ENCODE assay signal across 13 mouse cellular contexts in genomic region chr7:144489067-144489774, GRCm38 (mm10). TPM values are rescaled to one million over a fixed set of nuclear protein-coding genes. Genes with fewer than 3 reads are reported as not detected.
A peak's percentile ranks its signal among the peaks of the same experiment; 100 is the strongest.
DNase-seq lines count a peak whose midpoint lies in the region; ATAC-seq lines count a peak whose summit lies in the region.
"Had no signal": no experiment of that assay in that cellular context is flagged by ENCODE, and none has a peak within 500 bp of the region (broad histone marks: within the 10 kb centered on the region; RNA-seq: fewer than 3 reads in every experiment).

No protein-coding gene starts in this region.

- 25% methylated on average over 6 of the region's 6 CpGs for WGBS in heart, embryonic 10.5 days
- WGBS in liver, embryonic 11.5 days, result 33% methylated on average over 6 of the region's 6 CpGs
- 79% methylated on average over 6 of the region's 6 CpGs for WGBS in stomach, embryonic 15.5 days

- H3K27ac ChIP-seq in heart, embryonic 10.5 days, result peak overlapping the region; percentile 78
- H3K27ac ChIP-seq in liver, embryonic 11.5 days (ENCODE audit: low read depth, low read length), result peak overlapping the region; percentile 51
- H3K27ac ChIP-seq in stomach, embryonic 15.5 days, result no peak overlapping the region
- H3K27ac ChIP-seq: limb, embryonic 13.5 days had no signal

- no peaks in the 10 kb centered on the region for H3K9me3 ChIP-seq in megakaryocyte, embryonic 14.5 days
- H3K9me3 ChIP-seq in heart, embryonic 10.5 days, result no peaks in the 10 kb centered on the region
- no peaks in the 10 kb centered on the region for H3K9me3 ChIP-seq in liver, embryonic 11.5 days (ENCODE audit: control insufficient read depth, low read length)
- no peaks in the 10 kb centered on the region for H3K9me3 ChIP-seq in stomach, embryonic 15.5 days
- H3K9me3 ChIP-seq: limb, embryonic 13.5 days had no signal

- peaks cover 100% of the 10 kb centered on the region for H3K4me1 ChIP-seq in megakaryocyte, embryonic 14.5 days
- H3K4me1 ChIP-seq in heart, embryonic 10.5 days, result peaks cover 62% of the 10 kb centered on the region
- H3K4me1 ChIP-seq in liver, embryonic 11.5 days (replicated peaks; ENCODE audit: control insufficient read depth, insufficient read depth, low read length), result peaks cover 54% of the 10 kb centered on the region
- H3K4me1 ChIP-seq in stomach, embryonic 15.5 days, result no peaks in the 10 kb centered on the region
- H3K4me1 ChIP-seq: limb, embryonic 13.5 days had no signal

- H3K4me3 ChIP-seq in megakaryocyte, embryonic 14.5 days (replicated peaks), result peak overlapping the region; percentile 71
- H3K4me3 ChIP-seq in heart, embryonic 10.5 days, result 0 out of 2 replicates have a peak overlapping the region, but pooled peaks have one; percentile 15
- no peak overlapping the region for H3K4me3 ChIP-seq in liver, embryonic 11.5 days (ENCODE audit: low read depth, low read length)
- H3K4me3 ChIP-seq in stomach, embryonic 15.5 days (replicated peaks), result no peak overlapping the region
- H3K4me3 ChIP-seq: limb, embryonic 13.5 days; myocyte had no signal

- no peaks in the 10 kb centered on the region for H3K27me3 ChIP-seq in megakaryocyte, embryonic 14.5 days (replicated peaks)
- no peaks in the 10 kb centered on the region for H3K27me3 ChIP-seq in heart, embryonic 10.5 days (ENCODE audit: insufficient read depth, poor library complexity, severe bottlenecking)
- H3K27me3 ChIP-seq in liver, embryonic 11.5 days (replicated peaks; ENCODE audit: control insufficient read depth, insufficient read depth, low read length), result no peaks in the 10 kb centered on the region
- no peaks in the 10 kb centered on the region for H3K27me3 ChIP-seq in stomach, embryonic 15.5 days (replicated peaks)
- H3K27me3 ChIP-seq: limb, embryonic 13.5 days had no signal

- H3K9ac ChIP-seq in liver, embryonic 11.5 days (ENCODE audit: low read depth, low read length), result no peak overlapping the region
- no peak overlapping the region for H3K9ac ChIP-seq in stomach, embryonic 15.5 days
- H3K9ac ChIP-seq: limb, embryonic 13.5 days had no signal

- H3K4me2 ChIP-seq in liver, embryonic 11.5 days, result no peak overlapping the region
- H3K4me2 ChIP-seq in stomach, embryonic 15.5 days, result no peak overlapping the region
- H3K4me2 ChIP-seq: limb, embryonic 13.5 days had no signal

- peak; percentile 83 for DNase-seq in heart, embryonic 10.5 days (ENCODE audit: low spot score)
- DNase-seq in liver, embryonic 11.5 days (ENCODE audit: low spot score), result peak; percentile 41
- no peak for DNase-seq in right cerebral cortex, postnatal 14 days
- no peak for DNase-seq in urinary bladder, postnatal 10 days (ENCODE audit: low spot score)
- DNase-seq: cerebellum, adult 9-10 months; kidney, postnatal 36 days; thymus, postnatal 25 days had no signal

- ATAC-seq in megakaryocyte, adult 5-6 weeks (ENCODE audit: poor library complexity, severe bottlenecking), result no peak
- peak; percentile 48 for ATAC-seq in liver, embryonic 11.5 days (replicated peaks; ENCODE audit: low FRiP score)
- peak; percentile 56 for ATAC-seq in stomach, embryonic 15.5 days (ENCODE audit: insufficient read depth, low FRiP score, low read depth)
- ATAC-seq in activated CD4-positive, CD25-positive, alpha-beta regulatory T cell, adult 4 months, result no peak

- H3K36me3 ChIP-seq in megakaryocyte, embryonic 14.5 days (replicated peaks; ENCODE audit: low read length), result peaks cover 96% of the 10 kb centered on the region
- peaks cover 63% of the 10 kb centered on the region for H3K36me3 ChIP-seq in heart, embryonic 10.5 days
- peaks cover 16% of the 10 kb centered on the region for H3K36me3 ChIP-seq in liver, embryonic 11.5 days (ENCODE audit: control insufficient read depth, insufficient read depth, low read length)
- peaks cover 47% of the 10 kb centered on the region for H3K36me3 ChIP-seq in stomach, embryonic 15.5 days

RNA-seq across cellular contexts. Expression of gene Cttn, which starts 18.4 kb away (rescaled TPM):
- polyA plus RNA-seq in megakaryocyte, embryonic 14.5 days (2012; ENCODE audit: insufficient read depth, low replicate concordance), result 83.6 and 311 TPM in 2 replicates
- 0.04 and 0.30 TPM in 2 replicates for total RNA-seq in megakaryocyte, adult 5-6 weeks (2015)
- total RNA-seq in megakaryocyte, adult 5-6 weeks (2017), result 0.22 and 1.3 TPM in 2 replicates
- 168 and 174 TPM in 2 replicates for polyA plus RNA-seq in heart, embryonic 10.5 days (2016; fragmentation: Nextera tagmentation; extraction: Ambion mirVana)
- 101 and 106 TPM in 2 replicates for polyA plus RNA-seq in liver, embryonic 11.5 days (2014; fragmentation: Nextera tagmentation; extraction: Ambion mirVana)
- 164 and 169 TPM in 2 replicates for polyA plus RNA-seq in stomach, embryonic 15.5 days (2015; fragmentation: Nextera tagmentation; extraction: Ambion mirVana)
- polyA plus RNA-seq in activated CD4-positive, CD25-positive, alpha-beta regulatory T cell, adult 4 months (2017; shearing (Covaris generic)), result 1 to 10 TPM; 2.8 to 4.2 TPM

Comparison
In these comparisons a context has a peak if more than half of its experiments do, and no peak if none do; other contexts are left out.
1. H3K4me3 ChIP-seq: peak in megakaryocyte, embryonic 14.5 days (single experiment) and heart, embryonic 10.5 days (single experiment); none in liver, embryonic 11.5 days (single experiment) and stomach, embryonic 15.5 days (single experiment).
2. ATAC-seq: peak in liver, embryonic 11.5 days (single experiment) and stomach, embryonic 15.5 days (single experiment); none in megakaryocyte, adult 5-6 weeks (single experiment) and activated CD4-positive, CD25-positive, alpha-beta regulatory T cell, adult 4 months (single experiment).
3. DNase-seq: peak in heart, embryonic 10.5 days (single experiment) and liver, embryonic 11.5 days (single experiment); none in right cerebral cortex, postnatal 14 days (single experiment) and urinary bladder, postnatal 10 days (single experiment).
4. RNA of gene Cttn, which starts 18.4 kb away (polyA plus RNA-seq): 83.6 to 311 TPM in megakaryocyte, embryonic 14.5 days, 168 to 174 TPM in heart, embryonic 10.5 days, 164 to 169 TPM in stomach, embryonic 15.5 days and 101 to 106 TPM in liver, embryonic 11.5 days; 2.8 to 4.2 TPM in activated CD4-positive, CD25-positive, alpha-beta regulatory T cell, adult 4 months; every median in the first group is over 10 times any median in the second.